Mouse (Mus musculus): ENCODE measurements around the gene Zfp366. TPM values are rescaled to one million over a fixed set of nuclear protein-coding genes. Genes with fewer than 3 reads are reported as not detected.
A peak's percentile ranks its signal among the peaks of the same experiment; 100 is the strongest.

Zfp366 gene
- total RNA-seq, 2 experiments from 2014 or later, result 0.29 to 0.57 TPM

DNA sequence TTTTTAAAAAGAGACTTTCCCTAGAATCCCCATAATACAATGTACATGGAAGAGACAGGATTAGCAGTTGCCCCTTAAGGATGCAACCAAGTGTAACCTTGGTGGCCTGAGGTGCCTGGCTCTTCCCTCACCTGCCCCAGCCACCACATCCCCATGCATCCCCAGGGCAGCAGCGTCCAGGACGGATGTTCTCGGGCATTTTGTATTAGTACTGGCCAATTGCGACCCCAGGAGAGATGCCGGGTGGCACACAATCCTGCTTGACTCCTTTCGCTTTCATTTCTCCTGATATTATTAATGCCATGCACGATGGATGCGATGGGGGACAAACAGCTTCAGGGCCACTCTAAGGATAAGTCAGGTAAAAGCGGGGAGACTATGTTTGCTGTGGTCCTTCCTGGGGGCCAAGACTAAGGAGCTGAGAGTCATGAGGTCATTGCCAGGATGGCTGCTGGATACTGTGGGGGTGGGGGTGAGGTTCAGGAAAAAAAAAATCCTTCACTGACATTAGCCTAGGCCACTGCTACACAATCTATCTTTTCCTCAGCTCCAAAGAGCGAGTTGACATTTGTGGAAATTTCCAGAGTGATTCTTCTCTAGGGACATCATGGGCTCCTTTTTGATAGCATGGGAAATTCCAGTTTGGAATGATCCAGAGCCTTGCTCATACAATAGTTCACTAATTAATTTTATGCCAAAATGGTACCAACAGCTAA is 1.7 kb downstream of the Zfp366 start:
- no peak for ATAC-seq (replicated peaks; ENCODE audit: poor library complexity)

DNA sequence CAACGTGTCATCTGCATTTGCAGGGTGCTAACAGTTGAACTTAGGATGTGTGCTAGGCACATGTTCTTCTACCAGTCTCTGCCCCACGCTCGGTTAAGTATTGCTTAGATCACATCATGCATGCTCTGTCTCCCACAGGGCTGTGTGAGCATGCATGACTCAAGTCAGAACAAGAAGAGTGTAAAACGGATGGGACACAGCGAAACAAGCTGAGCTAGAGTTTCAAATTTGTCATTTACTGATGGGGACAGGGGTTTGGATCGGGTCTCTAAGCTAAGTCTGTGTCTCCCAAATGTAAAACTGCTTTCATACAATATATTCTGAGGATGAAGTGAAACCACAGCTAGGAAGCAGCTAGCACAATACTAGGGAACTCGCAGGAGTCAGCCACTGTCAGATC is 2.2 kb downstream of the Zfp366 start:
- no peak for ATAC-seq (replicated peaks; ENCODE audit: poor library complexity)

DNA sequence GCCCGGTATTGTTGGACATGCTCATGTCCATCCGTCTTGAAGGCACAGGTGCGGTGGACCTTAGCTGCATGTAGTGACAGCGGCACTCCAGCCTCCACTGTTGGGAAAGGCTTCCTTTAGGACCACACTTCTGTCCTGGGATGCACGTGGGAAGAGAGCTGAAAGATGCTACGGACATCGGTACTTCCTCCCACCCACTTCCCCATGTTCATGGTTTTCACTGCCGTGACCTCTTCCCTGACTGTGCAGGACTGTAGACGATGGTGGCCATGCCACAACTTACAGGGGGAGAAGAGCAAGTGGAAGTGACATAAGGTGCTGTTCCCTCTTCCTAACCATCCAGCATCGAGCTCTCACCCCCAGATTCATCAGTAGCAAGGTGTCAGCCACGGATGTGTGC is 2.8 kb downstream of the Zfp366 start:
- peak; percentile 47 for ATAC-seq (replicated peaks; ENCODE audit: poor library complexity)

DNA sequence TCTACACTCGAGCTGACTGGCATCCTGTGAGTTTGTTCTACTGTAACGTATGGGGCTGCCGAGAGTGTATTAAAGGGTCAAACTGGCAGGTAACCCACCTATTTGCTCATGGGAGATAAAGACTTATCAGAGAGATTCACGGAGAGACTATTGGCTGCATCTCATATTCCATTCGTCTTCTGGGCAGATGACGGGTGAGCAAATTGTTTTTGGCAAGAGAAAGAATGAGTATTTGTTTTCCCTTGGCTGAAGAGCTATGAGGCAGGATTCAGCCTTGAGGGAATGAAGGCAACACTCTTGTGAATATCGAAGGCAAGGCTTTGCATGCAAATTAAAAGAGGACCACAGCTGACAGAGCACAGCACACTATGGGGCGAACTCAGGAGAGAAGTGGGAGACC is 4.0 kb downstream of the Zfp366 start:
- no peak for ATAC-seq (replicated peaks; ENCODE audit: poor library complexity)

DNA sequence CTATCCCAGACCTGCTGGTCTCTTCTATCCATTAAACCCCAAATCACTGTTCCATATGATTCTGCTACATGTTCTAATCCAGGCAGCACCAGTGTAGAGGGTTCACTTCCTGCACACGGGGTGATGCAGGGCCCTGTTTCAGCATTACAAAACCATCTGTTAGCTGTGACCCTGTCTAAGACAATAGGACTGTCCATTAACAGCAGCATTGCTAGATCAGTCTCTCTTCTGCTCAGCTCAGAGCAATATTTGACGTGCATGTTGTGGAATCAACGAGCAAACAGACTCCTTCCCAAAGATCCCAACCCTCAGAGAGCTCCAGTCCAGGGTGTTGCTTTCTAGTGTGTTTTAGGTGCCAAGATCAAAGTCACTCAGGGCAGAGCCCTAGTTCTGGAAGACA is 5.0 kb downstream of the Zfp366 start:
- ATAC-seq (replicated peaks; ENCODE audit: poor library complexity), result no peak

DNA sequence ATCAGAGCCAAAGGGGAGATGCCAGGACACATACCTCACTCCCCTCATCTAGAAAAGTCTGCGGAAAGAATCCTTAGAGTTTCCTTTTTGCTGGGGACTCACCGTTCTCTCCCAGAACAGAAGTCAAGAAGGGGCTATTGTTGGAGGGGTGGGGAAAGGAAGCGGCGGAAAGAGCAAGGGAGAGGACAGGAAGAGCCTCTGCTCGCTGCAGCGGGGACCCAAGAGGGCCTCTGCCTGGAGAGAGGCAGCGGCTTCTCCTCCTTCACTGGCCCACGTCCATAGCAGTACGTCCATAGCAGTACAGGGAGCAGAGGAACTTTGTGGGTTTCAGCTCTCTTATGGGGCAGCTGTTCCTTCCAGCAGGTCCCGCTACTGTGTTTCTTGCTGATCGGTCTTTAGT is 5.8 kb downstream of the Zfp366 start:
- ATAC-seq (replicated peaks; ENCODE audit: poor library complexity), result peak; percentile 29; the same call in 1 of the 2 replicates

DNA sequence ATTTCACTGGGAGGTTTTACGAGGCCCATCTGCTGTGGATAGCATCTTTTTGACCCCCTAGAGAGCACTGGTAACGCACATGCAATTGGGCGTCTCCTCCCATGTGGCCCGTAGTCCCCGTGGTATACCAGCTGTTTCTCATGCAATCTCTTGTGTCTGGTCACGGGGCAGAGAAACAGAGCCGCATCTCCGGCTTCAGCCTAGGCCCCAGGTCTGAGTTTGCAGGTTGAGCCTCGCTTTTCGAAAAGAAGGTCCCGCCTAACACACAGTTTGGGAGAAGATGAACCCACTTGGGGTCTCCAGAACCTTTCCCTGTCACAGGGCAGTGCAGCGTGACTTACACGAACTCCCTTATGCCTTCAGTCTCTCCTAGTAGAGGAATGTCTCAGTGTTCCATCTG is 6.4 kb downstream of the Zfp366 start:
- no peak for ATAC-seq (replicated peaks; ENCODE audit: poor library complexity)

DNA sequence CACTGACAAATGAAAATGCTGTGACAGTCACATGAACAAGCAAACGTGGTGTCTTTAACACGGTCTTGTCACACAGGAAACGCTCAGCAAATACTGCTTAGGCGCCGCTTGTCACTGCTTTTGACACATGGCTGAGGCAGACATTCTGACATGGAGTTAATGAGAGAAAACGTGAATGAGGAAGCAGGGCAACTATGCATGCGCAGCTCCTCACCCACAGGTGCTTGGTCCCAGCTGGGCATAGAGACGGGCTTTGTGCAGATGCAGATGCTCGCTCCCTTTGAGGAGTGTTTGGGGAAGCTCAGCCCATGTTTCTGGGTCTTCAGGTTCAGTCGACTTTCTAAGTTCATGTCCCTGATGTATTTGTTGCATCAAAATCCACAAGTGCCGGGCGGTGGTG is 11.7 kb downstream of the Zfp366 start:
- peak; percentile 37; the same call in 1 of the 2 replicates for ATAC-seq (replicated peaks; ENCODE audit: poor library complexity)

DNA sequence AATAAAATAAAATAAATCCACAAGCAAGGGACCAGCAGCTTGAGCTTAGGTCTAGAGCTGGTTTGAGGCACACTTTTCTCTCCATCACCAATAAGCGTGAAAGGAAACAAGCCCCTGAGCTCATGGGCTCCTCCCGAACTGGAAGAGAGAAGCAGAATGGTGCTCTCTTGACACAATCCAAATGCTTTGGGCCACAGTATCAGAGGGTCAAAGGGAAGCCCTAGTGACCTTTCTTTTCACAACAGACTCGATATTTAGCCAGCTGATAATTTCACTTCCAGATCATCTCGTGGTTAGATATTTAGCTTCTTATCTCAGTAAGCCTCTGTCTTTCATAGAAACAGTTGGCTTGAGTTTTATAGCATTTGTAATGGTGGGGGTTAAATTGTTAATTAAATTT is 12.2 kb downstream of the Zfp366 start:
- no peak for ATAC-seq (replicated peaks; ENCODE audit: poor library complexity)

DNA sequence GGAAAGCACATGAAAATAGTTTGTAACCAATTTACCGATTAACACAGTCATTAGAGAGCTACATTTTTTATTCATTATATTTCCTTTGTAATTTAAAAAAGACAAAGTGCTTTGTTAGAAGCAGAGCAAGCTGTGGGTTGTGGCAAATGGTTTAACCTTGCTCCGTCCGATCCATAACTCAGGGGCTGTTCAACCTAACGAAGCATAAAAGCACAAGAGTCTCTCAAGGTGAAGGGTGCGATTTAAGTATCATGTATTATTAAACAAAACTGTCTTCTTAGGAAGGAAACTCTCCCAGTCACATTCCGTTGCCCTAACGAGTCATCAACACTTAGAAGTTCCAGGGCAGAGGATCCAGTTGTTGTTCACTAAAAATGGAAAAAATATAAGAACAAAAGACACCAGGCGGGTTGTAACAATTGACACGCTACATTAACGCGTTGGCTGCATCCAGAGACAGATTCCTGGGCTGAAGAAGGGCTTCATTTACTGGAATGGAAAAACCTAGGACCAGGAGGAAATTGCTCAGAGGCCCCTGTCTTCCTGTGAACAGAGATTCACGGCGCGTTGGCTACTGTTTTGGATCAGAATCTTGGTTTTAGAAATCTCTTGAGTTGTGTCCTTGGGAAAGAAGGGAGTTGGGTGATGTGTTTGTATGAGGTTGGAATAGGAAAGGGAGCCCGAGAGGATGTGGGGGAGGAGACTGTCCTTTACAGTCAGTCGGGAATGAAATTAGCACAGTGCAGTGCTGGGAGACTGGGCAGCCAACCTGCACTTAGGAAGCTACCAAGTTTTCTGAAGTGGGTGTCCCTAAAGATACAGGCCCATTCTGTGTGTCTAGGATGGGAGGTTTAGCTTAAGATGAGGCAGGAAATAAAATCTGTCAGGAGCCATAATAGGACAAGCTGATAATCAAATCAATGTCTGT is 17.3 kb downstream of the Zfp366 start:
- ATAC-seq (replicated peaks; ENCODE audit: poor library complexity), result no peak

DNA sequence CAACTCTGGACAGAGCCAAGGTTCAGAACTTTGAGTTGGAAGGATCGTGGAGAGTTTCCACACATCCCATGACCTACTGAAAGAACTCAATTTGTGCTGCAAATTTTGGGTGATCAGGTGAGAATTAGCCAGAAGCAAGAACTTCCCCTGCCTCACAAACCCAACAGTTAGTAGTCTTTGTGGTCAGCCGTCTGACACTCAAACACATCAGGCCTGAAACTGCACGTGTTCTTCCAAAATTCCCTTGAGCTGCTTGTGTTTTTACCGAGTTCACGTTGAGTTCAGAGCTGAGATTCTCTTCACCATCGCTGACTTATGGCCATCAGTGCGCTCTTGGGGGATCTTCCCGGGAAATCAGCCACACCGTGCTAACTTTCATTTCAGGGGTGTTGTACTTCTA is 22.6 kb downstream of the Zfp366 start:
- ATAC-seq (replicated peaks; ENCODE audit: poor library complexity), result no peak

DNA sequence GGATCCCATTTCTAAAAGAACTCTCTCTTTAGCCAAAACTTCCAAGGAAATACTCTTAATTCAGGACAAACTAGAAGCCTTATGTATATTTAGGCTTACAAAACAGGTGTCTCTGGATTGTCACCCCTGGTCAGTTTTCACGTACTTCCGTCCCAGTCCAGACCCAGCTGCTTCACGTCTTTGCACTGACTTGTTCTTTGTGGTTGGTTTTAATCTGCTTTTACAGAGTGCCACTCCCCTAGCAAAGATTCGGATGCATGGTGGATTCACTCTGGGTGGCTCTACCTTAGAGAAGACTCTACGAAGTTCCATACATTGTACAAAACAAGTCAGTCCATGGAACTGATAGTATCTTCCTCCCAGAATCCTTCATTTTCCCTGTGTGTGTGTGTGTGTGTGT is 25.2 kb downstream of the Zfp366 start:
- no peak for ATAC-seq (replicated peaks; ENCODE audit: poor library complexity)

DNA sequence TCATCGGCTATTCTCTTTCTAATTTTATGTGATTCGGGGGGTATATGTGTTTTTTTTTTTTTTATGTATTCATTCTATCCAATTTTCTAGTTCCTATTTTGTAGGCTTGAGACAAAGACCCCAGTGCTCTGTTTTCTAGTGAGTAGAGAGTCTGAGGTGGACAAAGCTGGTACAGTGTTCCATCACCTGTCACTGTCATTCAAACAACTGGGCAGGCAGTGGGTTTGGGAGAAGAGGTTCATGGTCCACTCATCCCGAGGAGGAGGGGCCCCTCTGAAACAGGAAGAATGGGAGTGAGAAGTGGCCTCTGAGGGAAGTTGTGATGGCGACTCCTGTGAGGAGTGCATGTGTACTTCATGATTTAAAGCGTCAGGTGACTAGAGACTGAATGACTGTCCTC is 26.2 kb downstream of the Zfp366 start:
- ATAC-seq (replicated peaks; ENCODE audit: poor library complexity), result no peak

DNA sequence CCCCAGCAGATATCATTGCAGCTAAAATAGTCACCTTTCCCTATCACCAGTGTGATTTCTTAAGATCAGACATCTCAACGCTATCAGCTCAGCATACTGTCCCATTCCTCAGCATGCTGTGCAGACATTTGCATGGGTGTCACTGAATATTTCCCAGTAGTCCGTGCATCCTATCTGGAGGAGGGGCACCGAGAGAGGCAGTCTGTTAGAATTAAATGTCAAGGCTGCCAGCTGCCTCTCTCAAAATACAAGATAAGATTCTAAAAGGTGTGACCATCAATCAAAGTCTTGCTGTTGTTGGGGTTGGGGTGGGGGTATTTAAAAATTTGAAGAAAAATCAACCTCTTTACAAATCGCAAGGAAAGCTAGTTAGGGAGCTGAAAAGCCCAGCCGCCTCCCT is 28.4 kb downstream of the Zfp366 start:
- ATAC-seq (replicated peaks; ENCODE audit: poor library complexity), result no peak

DNA sequence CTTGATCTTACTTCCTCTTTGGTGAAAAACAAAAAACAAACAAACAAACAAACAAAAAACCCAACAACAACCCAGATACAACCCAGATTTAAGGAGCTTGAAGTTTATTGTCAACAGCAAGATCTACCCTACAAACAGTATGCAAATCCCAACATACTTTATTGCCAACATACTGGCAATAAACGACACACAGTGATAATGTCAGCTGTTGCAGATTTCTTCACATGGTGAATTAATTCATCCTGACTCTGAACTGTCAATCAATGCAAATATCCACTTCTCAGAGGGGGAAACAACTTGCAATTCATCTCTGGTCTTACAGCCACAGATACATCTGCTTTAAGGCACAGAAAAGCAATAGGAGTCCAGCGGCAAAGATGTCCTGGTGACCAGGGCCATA is 31.4 kb downstream of the Zfp366 start:
- ATAC-seq (replicated peaks; ENCODE audit: poor library complexity), result no peak

DNA sequence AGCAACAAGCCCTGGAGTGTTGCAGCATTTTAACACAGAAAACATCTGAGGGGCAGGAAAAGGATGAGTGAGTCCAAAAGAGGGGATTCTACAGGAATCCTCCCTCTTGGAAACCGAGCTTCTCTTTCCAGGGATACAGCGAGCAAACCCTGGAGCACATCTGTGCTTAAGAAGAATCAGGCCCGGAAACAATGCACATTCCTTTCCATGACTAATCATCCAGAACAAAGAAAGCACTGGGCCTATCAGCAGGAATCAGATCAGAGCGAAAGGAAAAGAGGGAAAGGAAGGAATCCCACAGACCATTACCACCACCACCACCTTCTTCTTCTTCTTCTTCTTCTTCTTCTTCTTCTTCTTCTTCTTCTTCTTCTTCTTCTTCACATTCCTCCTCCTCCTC is 33.4 kb downstream of the Zfp366 start:
- ATAC-seq (replicated peaks; ENCODE audit: poor library complexity), result no peak

DNA sequence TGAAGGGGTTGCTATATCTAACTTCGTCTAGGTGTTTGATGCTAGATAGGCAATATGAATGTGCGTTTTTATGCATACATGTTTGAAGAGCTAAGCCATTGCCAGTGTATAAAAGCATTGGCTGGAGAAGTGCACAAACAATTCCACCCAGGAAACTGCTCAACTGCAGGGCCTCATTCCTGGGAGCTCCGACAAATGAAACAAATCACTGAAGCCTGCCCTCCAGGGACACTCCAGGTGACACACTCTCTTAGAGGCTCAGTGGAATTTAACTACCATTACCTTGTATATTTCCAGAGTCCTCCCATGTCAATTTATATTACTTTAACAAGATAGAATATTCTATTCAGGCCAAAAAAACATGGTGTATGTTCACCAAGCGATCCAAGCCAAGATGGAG is 35.0 kb downstream of the Zfp366 start:
- ATAC-seq (replicated peaks; ENCODE audit: poor library complexity), result no peak

DNA sequence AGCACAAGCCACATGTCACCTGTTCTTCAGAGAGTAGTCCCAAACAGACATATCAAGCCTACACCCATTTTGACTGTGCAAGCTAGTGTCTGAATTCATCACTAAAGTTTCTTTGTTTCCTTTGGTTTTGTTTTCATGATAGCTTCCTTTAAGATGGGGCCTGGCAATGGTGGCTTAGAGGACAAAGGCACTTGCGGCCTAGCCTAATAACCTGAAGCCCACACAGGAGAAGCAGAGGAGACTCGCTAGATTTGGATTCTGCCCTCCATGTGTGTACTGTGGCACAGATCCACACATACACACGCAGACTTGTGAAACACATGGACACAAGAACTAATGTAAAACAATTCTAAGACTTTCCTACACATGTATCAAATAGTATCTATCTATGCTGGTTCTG is 37.4 kb downstream of the Zfp366 start:
- ATAC-seq (replicated peaks; ENCODE audit: poor library complexity), result no peak

DNA sequence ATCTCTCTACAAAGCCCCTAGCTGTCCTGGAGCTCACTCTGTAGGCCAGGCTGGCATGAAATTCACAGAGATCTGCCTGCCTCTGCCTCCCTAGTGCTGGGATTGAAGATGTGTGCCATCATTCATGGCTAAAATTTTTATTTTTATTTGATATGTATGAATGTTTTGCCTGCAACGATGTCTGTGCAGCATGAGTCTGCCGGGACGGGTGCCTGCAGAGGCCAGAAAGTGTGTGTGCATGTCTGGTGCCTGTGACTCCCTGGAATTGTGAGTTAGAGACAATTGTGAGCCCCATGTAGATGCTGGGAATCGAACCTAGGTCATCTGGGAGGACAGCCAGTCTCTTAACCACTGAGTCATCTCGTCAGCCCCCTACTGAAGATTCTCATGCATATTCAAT is 37.9 kb downstream of the Zfp366 start:
- no peak for ATAC-seq (replicated peaks; ENCODE audit: poor library complexity)

DNA sequence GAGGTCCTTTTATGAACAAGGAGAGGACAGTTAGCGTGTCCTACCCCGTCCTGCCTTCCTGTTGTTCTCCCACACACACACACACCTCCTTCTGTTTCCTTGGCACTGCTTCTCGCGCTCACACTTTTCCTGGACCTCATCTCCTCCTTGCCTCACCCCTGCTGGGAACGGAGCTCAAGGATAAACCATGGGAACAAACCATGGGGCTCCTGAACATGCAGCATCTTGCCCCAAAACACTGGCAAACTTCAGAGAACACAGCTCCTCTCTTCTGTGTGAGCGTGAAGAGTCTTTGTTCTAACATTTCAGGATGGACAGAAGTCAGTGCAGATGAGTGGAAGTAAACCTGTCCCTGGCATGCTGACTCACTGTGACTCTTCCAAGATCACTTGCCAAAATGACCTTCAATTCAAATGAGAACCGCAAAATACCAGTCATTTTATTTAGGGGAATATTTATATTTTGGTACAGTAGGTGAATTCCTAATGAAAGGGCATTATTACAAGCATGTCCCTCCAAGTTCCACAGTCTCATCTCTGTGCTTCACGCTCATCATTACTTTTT is 38.8 kb downstream of the Zfp366 start:
- no peak for ATAC-seq (replicated peaks; ENCODE audit: poor library complexity)

DNA sequence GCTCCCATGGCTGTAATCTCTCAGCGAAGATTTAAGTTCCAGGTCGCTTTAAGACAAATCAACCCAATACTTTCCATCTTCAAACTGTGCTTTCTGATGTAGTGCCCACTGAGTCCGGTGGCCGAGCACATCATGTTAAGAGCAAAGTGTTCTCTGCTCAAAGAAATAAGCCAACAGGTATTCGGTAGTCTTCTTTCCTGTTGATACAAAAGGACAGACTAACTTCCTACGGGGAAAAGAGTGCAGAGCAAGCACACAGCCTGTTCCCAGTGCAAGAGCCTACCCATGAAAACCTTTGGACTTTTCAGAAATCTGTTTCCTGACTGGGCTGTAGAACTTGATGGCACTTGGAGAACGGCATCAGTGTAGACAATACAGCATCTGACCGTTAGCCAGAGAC is 39.3 kb downstream of the Zfp366 start:
- no peak for ATAC-seq (replicated peaks; ENCODE audit: poor library complexity)

All from megakaryocyte progenitor cell, adult 5-6 weeks (primary cell).